Mouse (Mus musculus): Measurements from ENCODE around the gene Kri1.

DNA sequence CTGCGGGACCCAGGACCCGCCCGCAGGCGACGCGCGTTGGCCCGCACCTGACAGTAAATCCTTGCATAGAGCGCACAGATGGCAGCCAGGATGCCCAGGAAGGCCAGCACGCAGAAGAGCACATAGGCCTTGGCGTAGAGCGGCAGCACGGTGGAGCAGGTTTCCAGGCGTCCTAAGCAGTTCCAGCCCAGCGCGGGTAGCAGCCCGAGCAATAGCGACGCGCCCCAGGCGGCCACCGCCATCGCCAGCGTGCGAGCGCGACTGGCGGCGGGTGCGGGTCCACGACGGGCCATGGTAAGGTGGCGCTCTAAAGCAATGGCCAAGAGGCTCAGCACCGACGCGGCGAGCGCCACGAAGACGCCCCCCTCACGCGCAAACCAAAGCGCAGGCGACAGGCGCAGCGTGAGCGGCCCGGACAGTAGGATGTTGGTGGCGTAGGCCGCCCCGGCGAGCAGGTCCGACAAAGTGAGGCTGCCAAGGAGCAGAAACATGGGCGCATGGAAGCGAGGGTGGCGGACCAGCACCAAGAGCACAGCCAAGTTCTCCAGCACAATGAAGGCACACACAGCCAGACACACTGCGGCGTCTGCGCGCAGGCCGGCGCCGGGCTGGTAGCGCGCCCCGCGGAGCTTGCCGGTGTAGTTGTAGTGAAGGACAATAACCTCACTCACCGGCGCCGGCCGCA, 43.2 kb downstream of the Kri1 start:
- TF ChIP-seq CTCF (IDR thresholded peaks at IDR 0.05; ENCODE audit: borderline replicate concordance, insufficient read depth, low read depth, low read length) (0 out of 2 replicates have a peak, but pooled peaks have one; percentile 6), POLR2A (IDR thresholded peaks at IDR 0.05; ENCODE audit: borderline replicate concordance, insufficient read depth, low read length) (peak; percentile 25; the same call in 1 of the 2 replicates)

All from cerebellum, adult 2 months (tissue).